Mouse (Mus musculus): ENCODE measurements around the gene Ovol2. TPM values are rescaled to one million over a fixed set of nuclear protein-coding genes. Genes with fewer than 3 reads are reported as not detected.

Ovol2 gene
- total RNA-seq, 4 experiments from 2014 or later: not detected

GRCm38 (mm10) chr2:144267004-144267730 lies 64.8 kb downstream of the Ovol2 start:
- DNase-seq: no peak

- DNase-seq: no peak
Measured at GRCm38 (mm10) chr2:144265916-144266683, 65.8 kb downstream of the Ovol2 start.

GRCm38 (mm10) chr2:144265120-144265488 lies 66.8 kb downstream of the Ovol2 start:
- DNase-seq: no peak

GRCm38 (mm10) chr2:144264398-144265119 lies 67.4 kb downstream of the Ovol2 start:
- DNase-seq: no peak

DNA sequence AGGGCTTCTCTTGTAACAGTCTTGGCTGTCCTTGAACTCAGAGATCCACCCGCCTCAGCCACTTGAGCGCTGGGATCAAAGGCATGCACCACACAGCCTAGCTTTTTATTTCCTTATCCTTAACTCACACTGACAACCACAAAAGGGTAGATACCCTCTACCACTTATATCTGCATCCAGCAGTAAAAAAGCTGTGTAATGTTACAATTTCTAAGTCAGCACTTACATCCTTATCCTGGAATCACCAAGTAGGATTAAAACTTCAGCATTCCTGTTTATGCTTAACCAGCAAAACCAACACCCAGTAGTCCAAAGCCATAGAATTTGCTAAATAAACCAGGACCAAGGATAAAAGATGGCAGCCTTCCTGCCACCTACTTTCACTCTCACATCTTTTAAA lies 69.1 kb downstream of the Ovol2 start:
- DNase-seq: no peak

Other genes with a start within 250 kb of the Ovol2 start
- gene Mgme1, start 61.5 kb downstream of the Ovol2 start, total RNA-seq (2022): 10 to 100 TPM; 16.5 to 31.4 (median 19.5) TPM
- gene Snx5, start 61.2 kb downstream of the Ovol2 start, total RNA-seq (2022): 100 to 1,000 TPM in 3 of 4 experiments, 10 to 100 TPM in 1; 92.5 to 112 (median 101) TPM
- gene Kat14, start 36.8 kb upstream of the Ovol2 start, total RNA-seq (2022): 10 to 100 TPM; 26.2 to 34.0 (median 31.5) TPM
- gene Pet117, start 36.9 kb upstream of the Ovol2 start, total RNA-seq (2022): 10 to 100 TPM in 2 of 4 experiments, 1 to 10 TPM in 2; 7.0 to 12.5 (median 9.8) TPM
- 10 to 100 TPM in 1 of 4 experiments, 1 to 10 TPM in 3; 3.6 to 18.8 (median 6.8) TPM for gene Dzank1, start 195.3 kb upstream of the Ovol2 start, total RNA-seq (2022)
- gene Polr3f, start 195.6 kb upstream of the Ovol2 start, total RNA-seq (2022): 10 to 100 TPM; 18.7 to 29.2 (median 24.9) TPM
- gene Rbbp9, start 218.7 kb upstream of the Ovol2 start, total RNA-seq (2022): 10 to 100 TPM; 27.7 to 40.8 (median 33.8) TPM
- 100 to 1,000 TPM in 3 of 4 experiments, 10 to 100 TPM in 1; 95.4 to 103 (median 102) TPM for gene Sec23b, start 224.1 kb upstream of the Ovol2 start, total RNA-seq (2022)

Data from adrenal gland, adult 8-10 months (tissue).